Mouse (Mus musculus): ENCODE results near the gene Atf7. TPM values are rescaled to one million over a fixed set of nuclear protein-coding genes. Genes with fewer than 3 reads are reported as not detected.
"Not testable (repeated sequence)": the region's sequence is repeated elsewhere in the genome, so short reads cannot be mapped to it uniquely, and the experiment has no call there.

The Atf7 gene
- polyA plus RNA-seq, 1 experiment from 2014 or later, result 25.1 TPM

DNA sequence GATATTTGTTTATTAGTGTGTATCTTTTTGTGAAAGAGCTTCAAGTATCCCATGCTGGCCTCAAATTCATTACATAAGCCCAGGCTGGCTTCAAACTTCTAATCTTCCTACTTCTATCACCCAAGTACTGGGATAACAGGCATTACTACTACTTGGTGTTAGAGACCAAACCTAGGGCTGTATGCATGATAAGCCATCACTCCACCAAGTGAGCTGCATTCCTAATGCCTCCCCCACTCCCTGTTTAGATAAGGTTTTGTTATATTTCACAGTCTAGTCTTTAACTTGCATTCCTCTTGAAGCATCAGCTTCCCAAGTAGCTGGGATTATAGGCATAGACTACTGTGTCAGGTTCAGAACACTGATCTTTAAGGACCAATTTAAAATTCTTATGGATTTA, 11.0 kb downstream of the Atf7 start:
- Histone ChIP-seq H3K9me3 (no peaks in the 10 kb centered on the region), H3K4me1 (no peaks in the 10 kb centered on the region), H3K27me3 (replicated peaks; ENCODE audit: low read depth, poor library complexity, severe bottlenecking) (no peaks in the 10 kb centered on the region), H3K27ac (replicated peaks) (no peak overlapping the region), H3K36me3 (replicated peaks) (0 out of 2 replicates have a peak, but pooled peaks cover 3% of the 10 kb centered on the region), H3K4me3 (no peak overlapping the region)
- no peak for DNase-seq (ENCODE audit: low spot score)

GRCm38 (mm10) chr15:102612966-102613365, 12.3 kb downstream of the Atf7 start:
- Histone ChIP-seq H3K9me3 (no peaks in the 10 kb centered on the region), H3K27ac (replicated peaks) (no peak overlapping the region), H3K27me3 (replicated peaks; ENCODE audit: low read depth, poor library complexity, severe bottlenecking) (no peaks in the 10 kb centered on the region), H3K4me3 (no peak overlapping the region), H3K36me3 (replicated peaks) (0 out of 2 replicates have a peak, but pooled peaks cover 3% of the 10 kb centered on the region), H3K4me1 (no peaks in the 10 kb centered on the region)
- no peak for DNase-seq (ENCODE audit: low spot score)

GRCm38 (mm10) chr15:102608586-102608985, 16.7 kb downstream of the Atf7 start:
- H3K36me3 ChIP-seq (replicated peaks); H3K4me1 ChIP-seq; DNase-seq (ENCODE audit: low spot score); H3K27me3 ChIP-seq (replicated peaks; ENCODE audit: low read depth, poor library complexity, severe bottlenecking); H3K9me3 ChIP-seq; H3K27ac ChIP-seq (replicated peaks); H3K4me3 ChIP-seq: not testable (repeated sequence)
- 75% methylated on average over 1 of the region's 1 CpGs for WGBS

- Histone ChIP-seq H3K27me3 (replicated peaks; ENCODE audit: low read depth, poor library complexity, severe bottlenecking) (no peaks in the 10 kb centered on the region), H3K4me1 (no peaks in the 10 kb centered on the region), H3K9me3 (no peaks in the 10 kb centered on the region), H3K36me3 (replicated peaks) (0 out of 2 replicates have a peak, but pooled peaks cover 3% of the 10 kb centered on the region), H3K4me3 (no peak overlapping the region), H3K27ac (replicated peaks) (no peak overlapping the region)
- WGBS, result 87% methylated on average over 8 of the region's 8 CpGs
- DNase-seq (ENCODE audit: low spot score), result no peak
Observed at GRCm38 (mm10) chr15:102593996-102594656, 31.1 kb downstream of the Atf7 start.

DNA sequence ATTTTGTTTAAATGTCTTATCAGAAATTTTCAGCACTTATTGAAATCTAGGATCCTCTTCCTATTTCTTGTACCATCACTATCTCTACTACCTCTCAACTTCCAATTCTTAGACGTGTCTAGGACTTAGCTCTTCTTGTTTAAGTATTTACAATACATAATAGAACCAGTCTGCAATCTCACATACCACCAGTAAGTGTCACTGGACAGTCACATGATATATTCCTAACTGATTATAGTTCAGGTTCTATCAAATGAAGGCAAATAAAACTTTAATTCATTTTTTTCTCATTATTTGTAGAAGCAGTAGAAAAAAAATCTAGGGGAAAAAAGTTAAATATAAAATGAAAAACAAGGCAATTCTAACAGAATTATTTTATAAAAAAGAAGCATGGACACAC, 32.6 kb downstream of the Atf7 start:
- H3K36me3 ChIP-seq (replicated peaks), result 0 out of 2 replicates have a peak, but pooled peaks cover 3% of the 10 kb centered on the region
- H3K27me3 ChIP-seq (replicated peaks; ENCODE audit: low read depth, poor library complexity, severe bottlenecking), result no peaks in the 10 kb centered on the region
- DNase-seq (ENCODE audit: low spot score), result no peak
- no peak overlapping the region for H3K4me3 ChIP-seq
- 71% methylated on average over 1 of the region's 1 CpGs for WGBS
- H3K27ac ChIP-seq (replicated peaks), result no peak overlapping the region
- H3K9me3 ChIP-seq, result no peaks in the 10 kb centered on the region
- H3K4me1 ChIP-seq, result no peaks in the 10 kb centered on the region

DNA sequence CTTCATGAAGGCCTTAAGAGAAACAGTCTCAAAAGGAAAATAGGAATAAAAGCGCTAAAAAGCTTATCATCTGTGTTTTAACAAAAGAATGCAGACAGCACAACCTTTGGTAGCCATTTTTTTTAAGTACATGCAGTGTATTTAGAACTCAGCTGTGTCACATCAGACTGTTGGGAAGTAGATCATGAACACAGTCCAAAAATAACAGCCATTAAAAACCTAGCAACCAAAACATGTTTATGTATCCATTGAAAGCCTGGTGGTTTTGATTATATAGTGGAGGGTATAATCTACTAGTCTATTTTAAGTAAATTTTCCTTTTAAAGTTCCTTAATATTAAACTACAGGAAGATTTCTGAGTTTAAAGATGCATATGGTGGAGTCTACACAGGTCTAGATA, 34.7 kb downstream of the Atf7 start:
- Histone ChIP-seq H3K27ac (replicated peaks) (no peak overlapping the region), H3K9me3 (no peaks in the 10 kb centered on the region), H3K27me3 (replicated peaks; ENCODE audit: low read depth, poor library complexity, severe bottlenecking) (no peaks in the 10 kb centered on the region), H3K4me1 (no peaks in the 10 kb centered on the region), H3K4me3 (no peak overlapping the region), H3K36me3 (replicated peaks) (0 out of 2 replicates have a peak, but pooled peaks cover 3% of the 10 kb centered on the region)
- 95% methylated on average over 1 of the region's 1 CpGs for WGBS
- no peak for DNase-seq (ENCODE audit: low spot score)

- Histone ChIP-seq H3K9me3 (no peaks in the 10 kb centered on the region), H3K27me3 (replicated peaks; ENCODE audit: low read depth, poor library complexity, severe bottlenecking) (no peaks in the 10 kb centered on the region), H3K4me1 (no peaks in the 10 kb centered on the region), H3K27ac (replicated peaks) (no peak overlapping the region), H3K36me3 (replicated peaks) (0 out of 2 replicates have a peak, but pooled peaks cover 3% of the 10 kb centered on the region), H3K4me3 (no peak overlapping the region)
- no peak for DNase-seq (ENCODE audit: low spot score)
- WGBS, result 93% methylated on average over 8 of the region's 8 CpGs
Observed at GRCm38 (mm10) chr15:102589826-102590225, 35.4 kb downstream of the Atf7 start.

DNA sequence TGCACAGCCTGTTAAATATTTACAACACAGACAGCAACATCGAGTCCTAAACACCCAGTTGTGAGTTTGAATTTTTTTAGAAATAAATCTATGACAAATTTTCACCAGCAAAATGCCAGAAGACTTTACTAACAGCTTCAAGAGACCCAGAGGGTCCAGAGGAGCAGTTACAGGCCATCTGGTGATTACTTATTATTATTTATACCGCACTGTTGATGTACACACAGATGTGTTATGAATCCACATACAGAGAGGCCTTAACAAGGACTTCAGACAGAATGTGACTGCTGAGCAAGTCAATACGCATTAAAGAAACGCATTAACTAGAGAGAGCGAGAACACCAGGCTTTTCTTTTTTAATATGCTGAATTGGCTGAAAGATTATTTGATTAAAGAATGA, 39.8 kb downstream of the Atf7 start:
- 0 out of 2 replicates have a peak, but pooled peaks cover 8% of the 10 kb centered on the region for H3K36me3 ChIP-seq (replicated peaks)
- 90% methylated on average over 5 of the region's 5 CpGs for WGBS
- H3K27ac ChIP-seq (replicated peaks), result no peak overlapping the region
- no peak for DNase-seq (ENCODE audit: low spot score)
- no peaks in the 10 kb centered on the region for H3K4me1 ChIP-seq
- no peaks in the 10 kb centered on the region for H3K27me3 ChIP-seq (replicated peaks; ENCODE audit: low read depth, poor library complexity, severe bottlenecking)
- H3K9me3 ChIP-seq, result no peaks in the 10 kb centered on the region
- no peak overlapping the region for H3K4me3 ChIP-seq

DNA sequence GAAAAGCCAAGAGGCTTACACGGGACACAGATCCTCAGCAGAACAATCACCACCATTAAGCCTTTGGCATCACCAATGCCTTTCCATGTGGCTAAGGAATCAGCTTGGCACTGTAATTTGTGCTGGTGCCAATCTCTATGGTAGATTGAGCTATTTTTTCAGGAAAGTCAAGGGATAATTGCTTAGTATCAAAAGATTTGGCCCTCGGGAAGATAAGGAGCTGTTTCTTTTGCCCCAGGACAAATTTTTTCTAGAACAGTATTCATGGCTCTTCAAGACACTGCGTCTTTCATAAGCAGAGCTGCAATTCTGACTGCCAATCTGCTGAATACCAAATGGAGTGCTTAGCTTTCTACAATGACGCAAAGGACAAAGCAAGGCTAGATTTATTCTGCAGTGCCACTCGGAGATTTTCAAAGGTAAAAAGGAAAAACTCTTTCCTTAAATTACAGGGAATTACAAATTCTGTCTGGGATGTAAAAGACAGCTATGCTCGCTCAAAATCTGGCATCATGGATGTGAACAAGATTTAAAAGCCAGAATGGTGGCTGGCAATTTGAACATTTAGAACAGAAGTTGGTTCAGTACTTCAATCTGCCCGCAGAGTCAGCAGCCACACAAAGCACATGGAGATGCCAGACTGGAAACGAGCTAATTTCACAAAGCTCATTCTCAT, 41.4 kb downstream of the Atf7 start:
- 0 out of 2 replicates have a peak, but pooled peaks cover 5% of the 10 kb centered on the region for H3K36me3 ChIP-seq (replicated peaks)
- no peak overlapping the region for H3K27ac ChIP-seq (replicated peaks)
- H3K4me1 ChIP-seq, result no peaks in the 10 kb centered on the region
- no peaks in the 10 kb centered on the region for H3K9me3 ChIP-seq
- DNase-seq (ENCODE audit: low spot score), result no peak
- 49% methylated on average over 8 of the region's 8 CpGs for WGBS
- H3K4me3 ChIP-seq, result no peak overlapping the region
- no peaks in the 10 kb centered on the region for H3K27me3 ChIP-seq (replicated peaks; ENCODE audit: low read depth, poor library complexity, severe bottlenecking)

DNA sequence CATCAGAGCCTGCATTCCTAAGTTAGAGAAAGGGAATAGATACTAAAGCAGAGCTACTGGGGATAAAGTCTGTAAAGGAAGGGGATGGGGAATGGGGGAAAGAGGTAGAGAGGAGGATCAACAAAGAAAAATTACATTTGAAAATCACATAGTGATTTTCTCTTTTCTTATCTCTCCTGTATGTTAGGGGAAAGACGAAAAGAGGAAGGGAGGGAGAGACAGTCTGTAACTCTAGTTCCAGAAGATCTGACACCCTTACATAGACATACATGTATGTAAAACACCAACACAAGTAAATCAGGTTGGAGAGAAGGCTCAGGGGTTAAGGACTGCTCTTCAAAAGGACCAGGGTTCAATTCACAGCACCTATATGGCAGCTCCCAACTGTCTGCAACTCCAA, 44.1 kb downstream of the Atf7 start:
- Histone ChIP-seq H3K9me3 (no peaks in the 10 kb centered on the region), H3K4me1 (no peaks in the 10 kb centered on the region), H3K27me3 (replicated peaks; ENCODE audit: low read depth, poor library complexity, severe bottlenecking) (no peaks in the 10 kb centered on the region), H3K4me3 (no peak overlapping the region), H3K27ac (replicated peaks) (no peak overlapping the region), H3K36me3 (replicated peaks) (peaks cover 5% of the 10 kb centered on the region; the same call in 1 of the 2 replicates)
- DNase-seq (ENCODE audit: low spot score), result no peak
- WGBS, result 78% methylated on average over 1 of the region's 1 CpGs

- no peak overlapping the region for H3K4me3 ChIP-seq
- H3K4me1 ChIP-seq, result no peaks in the 10 kb centered on the region
- DNase-seq (ENCODE audit: low spot score), result no peak
- peaks cover 5% of the 10 kb centered on the region; the same call in 1 of the 2 replicates for H3K36me3 ChIP-seq (replicated peaks)
- H3K27me3 ChIP-seq (replicated peaks; ENCODE audit: low read depth, poor library complexity, severe bottlenecking), result no peaks in the 10 kb centered on the region
- H3K9me3 ChIP-seq, result no peaks in the 10 kb centered on the region
- 92% methylated on average over 2 of the region's 2 CpGs for WGBS
- H3K27ac ChIP-seq (replicated peaks), result no peak overlapping the region
Observed at GRCm38 (mm10) chr15:102578351-102578750, 46.9 kb downstream of the Atf7 start.

DNA sequence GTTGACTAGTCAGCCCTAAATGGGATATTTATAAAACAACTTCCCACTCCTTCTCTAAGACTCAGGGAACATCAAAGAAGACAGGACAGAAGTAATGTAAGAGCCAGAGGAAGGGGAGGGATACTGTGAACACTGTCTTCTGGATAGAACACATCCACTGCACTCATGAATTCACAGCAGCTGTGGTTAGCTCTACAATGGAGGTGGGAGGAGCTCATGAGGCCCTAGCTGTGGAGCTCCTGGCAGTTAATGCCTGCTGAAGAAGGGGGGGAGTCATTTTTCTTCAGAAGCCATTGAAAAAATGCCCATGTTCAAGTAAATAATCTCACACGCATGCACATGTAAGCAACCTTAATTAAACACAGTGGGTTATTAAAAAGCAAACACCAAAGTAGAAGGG, 48.3 kb downstream of the Atf7 start:
- H3K4me1 ChIP-seq, result peaks cover 2% of the 10 kb centered on the region; the same call in 1 of the 2 replicates
- no peak overlapping the region for H3K27ac ChIP-seq (replicated peaks)
- no peak for DNase-seq (ENCODE audit: low spot score)
- 90% methylated on average over 1 of the region's 1 CpGs for WGBS
- H3K36me3 ChIP-seq (replicated peaks), result peaks cover 5% of the 10 kb centered on the region; the same call in 1 of the 2 replicates
- H3K27me3 ChIP-seq (replicated peaks; ENCODE audit: low read depth, poor library complexity, severe bottlenecking), result no peaks in the 10 kb centered on the region
- no peak overlapping the region for H3K4me3 ChIP-seq
- no peaks in the 10 kb centered on the region for H3K9me3 ChIP-seq

GRCm38 (mm10) chr15:102572081-102572480, 53.2 kb downstream of the Atf7 start:
- Histone ChIP-seq H3K9me3 (no peaks in the 10 kb centered on the region), H3K27me3 (replicated peaks; ENCODE audit: low read depth, poor library complexity, severe bottlenecking) (no peaks in the 10 kb centered on the region), H3K36me3 (replicated peaks) (no peaks in the 10 kb centered on the region; the same call in 1 of the 2 replicates), H3K4me1 (peaks cover 3% of the 10 kb centered on the region; the same call in 1 of the 2 replicates), H3K4me3 (no peak overlapping the region), H3K27ac (replicated peaks) (no peak overlapping the region)
- DNase-seq (ENCODE audit: low spot score), result no peak
- 84% methylated on average over 3 of the region's 3 CpGs for WGBS
